Mouse (Mus musculus) layer of hippocampus, adult 2 months (tissue): ENCODE results near the gene 2810006K23Rik. TPM values are rescaled to one million over a fixed set of nuclear protein-coding genes. Genes with fewer than 3 reads are reported as not detected.

ENCODE experiments used
- DNase-seq, 2 experiments: peaks; one replicate each; pipeline ENCODE4 v3.0.0; 2022; ENCODE audit warnings: low spot score in 2 of 2
- H3K27ac ChIP-seq: fragments of 200-600 bp; 2 replicates; pipeline ENCODE4 v1.8.1; 2022
- H3K4me3 ChIP-seq: fragments of 200-600 bp; 2 replicates; pipeline ENCODE4 v1.8.1; 2022; ENCODE audit warnings: mild to moderate bottlenecking
- CTCF ChIP-seq: fragments of 200-600 bp; conservative IDR thresholded peaks from 2 replicates; pipeline ENCODE4 v1.8.1; 2022; ENCODE audit warnings: antibody characterized with exemption, mild to moderate bottlenecking, moderate library complexity
- total RNA-seq, 2 experiments: library from RNA; stranded (reverse); gene quantifications; 2 replicates each; pipeline ENCODE4 v1.2.3; 2021

The 2810006K23Rik gene
- total RNA-seq, 2 experiments from 2014 or later, result 14.5 to 15.4 TPM

DNA sequence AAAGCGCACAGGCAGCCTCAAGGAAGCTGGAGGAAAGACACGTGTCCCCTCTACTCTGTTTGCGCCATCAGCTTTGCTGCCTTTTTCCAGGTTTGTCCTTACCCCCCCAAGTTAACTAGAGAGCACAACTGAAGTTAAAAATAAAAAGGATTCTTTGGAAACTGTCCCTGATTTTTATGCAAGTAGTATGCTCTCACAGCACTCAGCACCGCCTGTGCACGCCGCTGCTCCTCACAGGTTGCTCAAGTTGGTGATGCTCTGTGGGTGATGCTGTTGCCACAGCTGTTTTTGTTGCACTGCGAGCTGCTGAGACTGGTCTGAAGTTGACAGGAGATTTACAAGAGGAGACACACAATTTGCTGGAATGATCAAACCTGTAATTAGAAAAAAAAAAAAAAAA is 46.4 kb downstream of the 2810006K23Rik start:
- no peak for TF ChIP-seq CTCF
- no peak for DNase-seq
- Histone ChIP-seq H3K27ac (no peak overlapping the region), H3K4me3 (no peak overlapping the region)

DNA sequence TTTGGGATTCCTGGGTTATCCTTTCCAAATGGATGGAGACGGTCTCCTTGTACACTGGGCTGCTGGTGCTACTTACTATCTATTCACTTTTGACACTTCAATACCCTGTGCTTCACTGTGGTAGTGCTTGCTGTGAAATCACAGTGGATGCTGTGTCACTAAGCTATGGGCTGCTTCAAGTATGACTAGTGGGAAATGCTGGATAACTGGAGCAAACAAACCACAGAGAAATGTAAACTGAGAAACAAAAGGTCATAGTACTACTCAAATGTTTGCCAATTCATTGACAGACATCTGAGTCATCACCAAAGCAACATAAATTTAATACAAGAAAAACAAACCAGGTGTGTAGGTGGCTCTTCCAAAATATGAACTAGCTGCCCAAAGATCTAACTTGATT is 48.5 kb downstream of the 2810006K23Rik start:
- no peak for TF ChIP-seq CTCF
- Histone ChIP-seq H3K4me3 (no peak overlapping the region), H3K27ac (no peak overlapping the region)
- DNase-seq, result no peak

DNA sequence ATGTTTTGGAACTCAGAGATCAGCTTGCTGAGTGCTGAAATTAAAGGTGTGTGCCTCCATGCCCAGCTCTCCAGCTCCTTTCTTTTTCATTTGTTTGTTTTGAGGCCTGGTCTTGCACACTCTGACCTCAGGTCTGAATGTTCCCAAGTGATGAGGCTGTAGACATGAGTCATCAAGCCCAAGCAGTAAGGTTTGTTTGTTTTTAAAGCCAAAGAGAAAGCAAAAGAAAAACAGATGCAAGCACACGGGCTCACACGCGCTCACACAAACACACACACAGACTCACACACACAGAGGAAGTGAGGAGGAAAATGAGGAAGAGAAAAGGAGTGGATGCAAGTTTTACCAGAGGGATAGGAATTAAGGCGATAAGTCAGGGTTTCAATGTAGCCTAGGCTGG is 49.3 kb downstream of the 2810006K23Rik start:
- no peak for TF ChIP-seq CTCF
- no peak overlapping the region for H3K4me3 ChIP-seq
- no peak overlapping the region for H3K27ac ChIP-seq
- no peak for DNase-seq

DNA sequence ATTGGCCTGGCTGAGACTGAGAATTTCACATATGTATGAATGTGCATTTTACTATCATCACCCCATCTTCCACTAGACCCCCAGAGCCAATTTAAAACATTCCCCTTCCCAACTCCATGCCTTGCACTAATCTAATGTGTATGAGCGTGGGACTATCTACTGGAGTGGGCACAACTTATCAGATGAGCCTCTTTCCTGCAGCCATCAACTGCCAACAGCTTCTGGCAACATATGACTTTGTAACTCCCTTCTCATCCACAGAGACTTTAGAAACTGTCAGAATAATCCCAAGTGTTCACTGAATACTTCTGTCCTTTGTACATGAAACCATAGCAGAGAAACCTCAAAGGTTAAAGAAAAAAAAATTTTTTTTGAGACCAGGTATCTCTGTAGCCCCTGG is 52.2 kb downstream of the 2810006K23Rik start:
- TF ChIP-seq CTCF, result no peak
- DNase-seq, result no peak
- Histone ChIP-seq H3K27ac (no peak overlapping the region), H3K4me3 (no peak overlapping the region)

DNA sequence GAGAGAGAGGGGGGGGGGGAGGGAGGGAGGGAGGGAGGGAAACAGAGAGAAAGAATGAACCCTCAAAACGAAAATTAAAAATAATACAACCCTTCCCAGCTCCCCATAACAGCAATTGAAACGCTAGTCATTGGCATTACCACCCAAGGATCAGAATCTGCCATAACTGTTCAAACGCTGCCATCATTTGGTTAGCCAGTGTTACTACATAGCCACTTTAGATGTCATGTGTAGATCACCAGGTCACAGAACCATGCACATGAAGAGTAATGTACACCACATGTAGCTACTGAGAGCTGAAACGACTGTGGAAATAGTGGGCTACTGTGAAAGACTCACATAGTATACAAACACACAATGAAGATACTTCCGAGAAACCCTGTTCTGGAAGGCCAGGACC is 60.0 kb downstream of the 2810006K23Rik start:
- DNase-seq, result no peak
- no peak overlapping the region for H3K4me3 ChIP-seq
- H3K27ac ChIP-seq, result no peak overlapping the region
- TF ChIP-seq CTCF, result peak; percentile 66

Other genes with a start within 250 kb of the 2810006K23Rik start
- 10 to 100 TPM; 27.0 to 31.7 TPM for gene Abcb9, start 232.3 kb upstream of the 2810006K23Rik start, total RNA-seq
- 10 to 100 TPM; 32.7 to 38.7 TPM for gene Ogfod2, start 215.8 kb upstream of the 2810006K23Rik start, total RNA-seq
- gene Arl6ip4, start 212.0 kb upstream of the 2810006K23Rik start, total RNA-seq, result 10 to 100 TPM; 49.8 to 52.2 TPM
- 100 to 1,000 TPM; 379 to 394 TPM for gene Pitpnm2, start 78.3 kb upstream of the 2810006K23Rik start, total RNA-seq
- gene Mphosph9, start 117 bp upstream of the 2810006K23Rik start, total RNA-seq, result 10 to 100 TPM; 18.9 to 19.3 TPM
- 10 to 100 TPM; 83.6 TPM for gene Cdk2ap1, start 35.0 kb downstream of the 2810006K23Rik start, total RNA-seq
- 100 to 1,000 TPM; 157 to 166 TPM for gene Sbno1, start 97.9 kb downstream of the 2810006K23Rik start, total RNA-seq
- gene Kmt5a, start 111.8 kb downstream of the 2810006K23Rik start, total RNA-seq, result 10 to 100 TPM; 55.8 to 70.3 TPM
- 10 to 100 TPM; 19.3 TPM for gene Rilpl2, start 150.3 kb downstream of the 2810006K23Rik start, total RNA-seq
- gene Snrnp35, start 155.0 kb downstream of the 2810006K23Rik start, total RNA-seq, result 10 to 100 TPM; 25.7 to 25.9 TPM
- 10 to 100 TPM; 69.1 to 78.2 TPM for gene Rilpl1, start 203.3 kb downstream of the 2810006K23Rik start, total RNA-seq
- gene Tmed2, start 212.6 kb downstream of the 2810006K23Rik start, total RNA-seq, result 10 to 100 TPM; 97.4 to 99.3 TPM
- 10 to 100 TPM; 27.4 to 32.6 TPM for gene Ddx55, start 224.8 kb downstream of the 2810006K23Rik start, total RNA-seq